Mouse (Mus musculus): ENCODE data around the gene Psma7. TPM values are rescaled to one million over a fixed set of nuclear protein-coding genes. Genes with fewer than 3 reads are reported as not detected.

Psma7 gene
- total RNA-seq, 2 experiments from 2014 or later = 166 to 176 TPM

DNA sequence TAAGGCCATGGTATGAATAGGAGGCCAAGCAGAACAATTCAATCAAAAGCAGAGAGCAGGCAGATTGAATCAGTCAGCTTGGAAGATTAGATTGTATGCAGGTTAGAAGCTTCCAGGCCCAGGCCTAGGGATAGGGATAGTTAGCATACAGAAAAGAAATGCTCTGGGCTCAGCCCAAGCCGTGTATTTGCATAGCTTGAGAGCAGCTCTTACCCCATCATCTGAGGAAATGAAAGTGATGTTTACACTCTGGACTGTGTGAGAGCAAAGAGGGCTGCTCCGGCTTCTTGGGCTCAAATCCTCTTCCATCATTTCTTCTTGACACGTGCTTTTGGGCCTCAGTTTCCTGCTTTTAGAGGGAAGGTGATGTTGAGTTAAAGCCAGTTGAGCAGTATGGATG is 5.3 kb upstream of the Psma7 start:
- intact Hi-C loops (cut with DNase I) = no loop called here
- DNase-seq = no peak

GRCm38 (mm10) chr2:180045283-180045682 is 3.0 kb upstream of the Psma7 start:
- intact Hi-C loops (cut with DNase I) = loop anchor here (1.0 kb wide), 1 partner anchor 128 kb away; no protein-coding TSS in a partner anchor
- peak; percentile 30 to 41 for DNase-seq

- DNase-seq = peak in 1 of 2 experiments; percentile 40
- intact Hi-C loops (cut with DNase I) = loop anchor here (2.0 kb wide), 1 partner anchor 66 kb away; the partner anchor contains the start of gene Taf4
These were observed 754 bp upstream of the Psma7 start for GRCm38 (mm10) chr2:180042858-180043515.

GRCm38 (mm10) chr2:180041577-180042255 is 517 bp downstream of the Psma7 start:
- DNase-seq = peak; percentile 33 to 43
- intact Hi-C loops (cut with DNase I) = loop anchor here (2.0 kb wide), 2 partner anchors 15 to 65 kb away; partner anchors contain the start of gene Taf4

GRCm38 (mm10) chr2:180040406-180040805 is 1.8 kb downstream of the Psma7 start:
- intact Hi-C loops (cut with DNase I) = loop anchor here (2.0 kb wide), 1 partner anchor 14 kb away; no protein-coding TSS in a partner anchor
- no peak for DNase-seq

- DNase-seq = no peak
- intact Hi-C loops (cut with DNase I) = no loop called here
These were observed 7.5 kb downstream of the Psma7 start for GRCm38 (mm10) chr2:180034753-180035152.

GRCm38 (mm10) chr2:180033956-180034355 is 8.3 kb downstream of the Psma7 start:
- intact Hi-C loops (cut with DNase I) = no loop called here
- DNase-seq = no peak

DNA sequence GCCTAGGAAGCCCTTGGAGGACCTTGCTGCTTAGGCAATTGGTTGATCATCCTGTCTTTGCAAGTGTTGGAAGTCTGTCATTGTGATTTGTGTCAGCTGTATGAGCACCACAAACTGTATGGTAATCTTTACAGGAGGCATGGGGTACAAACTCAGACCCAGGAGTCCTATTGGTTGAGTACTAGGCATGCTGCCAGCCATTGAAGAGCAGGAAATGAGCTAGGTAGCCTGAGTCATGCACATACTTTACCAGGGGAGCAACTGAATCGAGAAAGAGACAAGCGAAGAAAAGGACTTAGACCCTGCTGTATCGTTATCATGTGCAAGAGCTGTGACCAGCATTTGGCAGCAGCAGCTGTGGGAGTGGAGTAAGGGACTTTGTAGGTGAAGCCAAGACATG is 9.3 kb downstream of the Psma7 start:
- no peak for DNase-seq
- intact Hi-C loops (cut with DNase I) = no loop called here

GRCm38 (mm10) chr2:180031270-180031669 is 11.0 kb downstream of the Psma7 start:
- DNase-seq = no peak
- intact Hi-C loops (cut with DNase I) = no loop called here

DNA sequence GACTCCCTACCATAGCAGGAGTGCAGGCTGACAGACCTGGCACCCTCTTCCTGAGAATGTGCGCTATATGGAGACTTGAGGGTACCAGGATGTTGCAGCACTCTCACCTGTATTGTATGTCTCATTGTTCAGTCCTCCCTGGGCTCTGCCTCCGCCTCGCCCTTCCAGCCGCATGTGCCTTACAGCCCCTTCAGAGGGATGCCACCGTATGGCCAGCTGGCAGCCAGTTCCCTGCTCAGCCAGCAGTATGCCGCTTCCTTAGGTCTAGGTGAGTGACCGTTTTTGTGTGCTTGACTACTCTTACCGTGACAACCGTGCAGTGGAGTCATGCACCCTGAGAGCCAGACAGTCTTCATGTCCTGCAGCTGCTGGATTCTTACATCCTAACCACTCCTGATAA is 14.5 kb downstream of the Psma7 start:
- intact Hi-C loops (cut with DNase I) = loop anchor here (2.0 kb wide), 1 partner anchor 13 kb away; no protein-coding TSS in a partner anchor
- DNase-seq = no peak

GRCm38 (mm10) chr2:180025861-180026200 is 16.4 kb downstream of the Psma7 start:
- DNase-seq = no peak
- intact Hi-C loops (cut with DNase I) = loop anchor here (2.0 kb wide), 1 partner anchor 15 kb away; no protein-coding TSS in a partner anchor

DNA sequence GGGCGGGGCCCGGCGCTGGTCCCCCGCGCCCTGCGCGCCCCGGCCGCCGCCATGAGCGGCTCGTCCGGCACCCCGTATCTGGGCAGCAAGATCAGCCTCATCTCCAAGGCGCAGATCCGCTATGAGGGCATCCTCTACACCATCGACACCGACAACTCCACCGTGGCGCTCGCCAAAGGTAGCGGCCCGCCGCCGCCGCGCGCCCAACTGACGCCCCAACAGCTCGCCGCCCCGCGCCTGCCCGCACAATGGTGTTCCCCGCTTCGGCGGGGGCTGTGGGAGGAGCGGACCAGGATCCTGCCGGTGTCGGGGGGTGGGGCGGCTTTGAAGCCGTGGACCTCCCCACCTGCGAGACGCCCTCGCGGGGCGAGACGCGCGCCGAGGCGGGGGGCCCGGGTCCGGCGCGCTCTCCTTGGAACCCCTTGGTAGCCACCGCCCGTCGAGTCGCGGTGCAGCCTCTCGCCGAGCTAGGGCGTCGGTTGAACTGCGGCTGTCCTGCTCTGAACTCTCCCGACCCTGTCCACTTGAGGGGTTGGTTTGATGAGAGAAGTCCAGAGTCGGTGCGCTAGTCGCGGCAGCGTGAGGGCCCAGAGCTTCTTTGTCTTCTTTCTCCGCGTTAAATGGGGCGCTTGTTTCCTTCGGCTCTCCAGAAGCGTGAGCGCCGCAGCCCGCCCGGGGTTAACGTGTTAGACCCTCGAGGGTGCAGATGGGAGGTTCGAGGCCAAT is 16.9 kb downstream of the Psma7 start:
- peak in 1 of 2 experiments; percentile 36 for DNase-seq
- intact Hi-C loops (cut with DNase I) = no loop called here

DNA sequence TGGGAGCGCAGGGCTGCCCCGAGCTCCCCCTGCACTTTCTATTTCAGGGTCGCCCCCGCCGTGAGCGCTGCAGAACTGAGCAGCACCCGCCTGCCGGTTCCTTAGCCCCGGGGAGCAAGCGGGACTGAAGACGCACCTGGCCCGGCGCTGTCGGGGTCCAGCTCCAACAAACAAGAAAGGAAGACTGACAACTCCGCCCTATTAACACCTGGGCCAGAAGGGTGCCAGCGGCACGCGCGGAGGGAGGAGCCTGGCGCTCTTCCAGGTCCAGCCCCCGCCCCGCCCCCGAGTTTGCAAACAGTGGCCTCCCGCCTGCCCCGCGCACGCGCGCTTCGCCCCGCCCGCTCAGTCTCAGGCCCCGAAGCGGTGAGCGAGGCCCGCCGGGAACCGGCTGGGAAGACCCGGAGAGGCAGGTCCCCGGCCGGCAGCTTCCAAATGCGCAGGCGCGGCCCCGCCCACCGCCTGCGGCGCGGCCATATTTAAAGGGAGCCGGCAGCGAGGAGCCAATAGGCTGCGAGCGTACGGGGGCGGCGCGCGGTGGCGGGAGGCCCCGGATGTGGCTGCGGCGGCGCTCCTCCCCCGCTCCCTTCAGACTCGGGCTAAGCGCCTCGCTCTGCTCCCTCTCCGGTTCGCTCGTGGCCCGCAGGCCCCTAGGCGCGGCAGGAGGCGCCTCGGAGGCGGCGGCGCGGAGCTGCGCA is 17.7 kb downstream of the Psma7 start, which contains the start of gene Lsm14b:
Gene Lsm14b (plus strand): TSS at position 587 of the 698 bp plus-strand sequence.
- intact Hi-C loops (cut with DNase I) = loop anchor here (1.0 kb wide), 1 partner anchor 47 kb away; no protein-coding TSS in a partner anchor
- DNase-seq = peak; percentile 98 to 99

DNA sequence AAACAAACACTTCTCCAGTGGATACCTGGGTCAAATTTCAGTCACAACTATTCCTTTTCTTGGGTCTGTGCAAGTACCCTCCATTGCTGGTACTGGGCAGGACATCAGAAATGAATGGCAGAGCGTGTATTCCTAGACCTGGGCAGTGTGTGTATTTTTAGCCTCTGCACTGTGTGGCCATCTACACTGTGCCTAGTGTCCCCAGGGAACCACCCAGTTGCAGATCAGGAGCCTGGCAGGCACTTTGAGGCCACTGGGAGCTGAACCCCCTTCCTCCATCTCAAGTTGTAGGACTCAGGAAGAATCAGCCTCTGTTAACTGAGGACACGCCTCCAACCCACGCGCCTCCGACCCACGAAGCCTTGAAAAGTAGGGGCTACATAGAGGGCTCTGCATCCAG is 19.5 kb downstream of the Psma7 start:
- no peak for DNase-seq
- intact Hi-C loops (cut with DNase I) = no loop called here

GRCm38 (mm10) chr2:180020919-180021318 is 21.3 kb downstream of the Psma7 start:
- intact Hi-C loops (cut with DNase I) = no loop called here

GRCm38 (mm10) chr2:180020091-180020661 is 22.1 kb downstream of the Psma7 start:
- intact Hi-C loops (cut with DNase I) = no loop called here
- DNase-seq = no peak

More at GRCm38 (mm10) chr2:180020919-180021318, 21.3 kb downstream of the Psma7 start:
- DNase-seq = no peak

- no peak for DNase-seq
- intact Hi-C loops (cut with DNase I) = no loop called here
These were observed 23.7 kb downstream of the Psma7 start for GRCm38 (mm10) chr2:180018573-180018972.

GRCm38 (mm10) chr2:180017632-180018031 is 24.6 kb downstream of the Psma7 start:
- no peak for DNase-seq
- intact Hi-C loops (cut with DNase I) = no loop called here

- intact Hi-C loops (cut with DNase I) = no loop called here
- no peak for DNase-seq
These were observed 28.5 kb downstream of the Psma7 start for GRCm38 (mm10) chr2:180013686-180014085.

GRCm38 (mm10) chr2:180011370-180011769 is 30.9 kb downstream of the Psma7 start:
- intact Hi-C loops (cut with DNase I) = no loop called here
- DNase-seq = no peak
